Mouse (Mus musculus) bone marrow, adult 2 months (tissue): ENCODE measurements around the gene Trak1. TPM values are rescaled to one million over a fixed set of nuclear protein-coding genes. Genes with fewer than 3 reads are reported as not detected.

Source experiments
- H3K27ac ChIP-seq: fragments of 200-500 bp; 2 replicates; pipeline ENCODE4 v1.5.1; 2012; ENCODE audit warnings: low read depth, mild to moderate bottlenecking, control low read depth, inconsistent platforms, low read length; ENCODE audit not compliant: control insufficient read depth, poor library complexity, insufficient read depth
- H3K4me1 ChIP-seq: fragments of 200-500 bp; 2 replicates; pipeline ENCODE4 v1.6.1; 2011; ENCODE audit warnings: low read length; ENCODE audit not compliant: control insufficient read depth, insufficient read depth
- H3K4me3 ChIP-seq: fragments of 200-500 bp; replicated peaks from 2 replicates; pipeline ENCODE3; 2011; ENCODE audit warnings: mild to moderate bottlenecking, low read depth, low read length, control low read depth; ENCODE audit not compliant: control insufficient read depth
- CTCF ChIP-seq: fragments of 200-500 bp; IDR thresholded peaks from 2 replicates; pipeline ENCODE4 v1.5.1; 2011; ENCODE audit warnings: low read length, control low read depth; ENCODE audit not compliant: control insufficient read depth, insufficient read depth
- POLR2A ChIP-seq: fragments of 200-500 bp; IDR thresholded peaks from 2 replicates; pipeline ENCODE4 v1.6.1; 2011; ENCODE audit warnings: low read depth, mild to moderate bottlenecking, control low read depth, low read length, borderline replicate concordance; ENCODE audit not compliant: control insufficient read depth
- WGBS: fragments of 180-500 bp; shearing (Covaris S2); methylation state at CpG from one replicate; pipeline ENCODE4 v1.1.7; 2018; 5-methylcytosine and 5-hydroxymethylcytosine counted together
- polyA plus RNA-seq: library from polyadenylated mRNA; stranded (reverse); fragments of >200 nt; gene quantifications from 2 replicates; pipeline ENCODE4 v1.2.4, GENCODE M21; 2011; ENCODE audit warnings: low replicate concordance; ENCODE audit not compliant: missing spikeins, insufficient read depth, insufficient read length

Gene Trak1
- polyA plus RNA-seq: 14.1 and 29.4 TPM in 2 replicates

DNA sequence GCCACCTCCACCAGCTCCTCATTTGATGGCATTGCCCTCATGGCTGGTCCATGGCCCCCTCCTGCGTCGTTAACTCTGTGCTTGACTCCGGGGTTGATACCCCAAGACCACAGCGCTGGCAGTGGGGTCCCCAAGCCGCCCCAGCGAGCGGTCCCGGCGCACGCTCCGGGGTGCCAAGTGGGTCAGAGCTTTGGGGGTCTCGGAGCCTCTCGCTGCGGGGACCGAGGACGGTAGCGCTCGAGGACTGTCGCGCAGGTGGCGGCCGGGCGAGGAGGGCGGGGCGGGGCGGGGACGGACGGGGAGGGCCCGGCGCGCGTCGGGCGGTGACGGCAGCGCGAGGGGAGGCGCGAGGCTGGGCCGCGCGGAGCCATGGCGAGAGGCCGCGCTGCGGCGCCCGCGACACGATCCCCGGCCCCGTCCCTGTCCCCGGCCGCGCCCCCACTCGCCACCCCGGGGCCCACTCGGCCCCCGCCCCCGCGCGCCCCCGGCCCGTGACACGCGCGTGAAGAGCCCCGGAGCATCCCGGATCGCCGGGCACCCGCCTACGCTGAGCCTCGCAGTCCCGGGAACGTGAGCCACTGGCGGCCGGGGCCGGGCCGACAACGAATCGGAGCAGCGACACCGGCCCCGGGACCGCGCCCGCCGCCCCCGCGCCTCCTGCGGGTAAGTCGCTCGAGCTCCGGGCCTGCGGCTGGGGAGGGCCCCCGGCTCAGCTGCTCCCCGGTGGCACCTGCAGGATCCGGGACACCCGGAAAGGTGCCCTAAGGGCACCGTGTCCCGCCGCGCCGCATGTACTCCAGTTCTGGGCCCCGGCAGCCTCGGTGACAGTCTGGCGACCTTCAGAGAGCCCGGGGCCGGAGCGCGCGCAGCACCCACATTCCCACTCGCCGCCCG is at the start of gene Trak1:
Trak1 (plus strand) TSS at position 332 of the 894 bp plus-strand sequence.
- TF ChIP-seq POLR2A (peak; percentile 57; the same call in 1 of the 2 replicates), CTCF (no peak)
- Histone ChIP-seq H3K4me1 (peaks cover 7% of the 10 kb centered on the region; the same call in 1 of the 2 replicates), H3K4me3 (peak within 1 kb of the TSS; percentile 69), H3K27ac (peak within 1 kb of the TSS; percentile 76)
- 1% methylated on average over 95 of the region's 116 CpGs for WGBS

DNA sequence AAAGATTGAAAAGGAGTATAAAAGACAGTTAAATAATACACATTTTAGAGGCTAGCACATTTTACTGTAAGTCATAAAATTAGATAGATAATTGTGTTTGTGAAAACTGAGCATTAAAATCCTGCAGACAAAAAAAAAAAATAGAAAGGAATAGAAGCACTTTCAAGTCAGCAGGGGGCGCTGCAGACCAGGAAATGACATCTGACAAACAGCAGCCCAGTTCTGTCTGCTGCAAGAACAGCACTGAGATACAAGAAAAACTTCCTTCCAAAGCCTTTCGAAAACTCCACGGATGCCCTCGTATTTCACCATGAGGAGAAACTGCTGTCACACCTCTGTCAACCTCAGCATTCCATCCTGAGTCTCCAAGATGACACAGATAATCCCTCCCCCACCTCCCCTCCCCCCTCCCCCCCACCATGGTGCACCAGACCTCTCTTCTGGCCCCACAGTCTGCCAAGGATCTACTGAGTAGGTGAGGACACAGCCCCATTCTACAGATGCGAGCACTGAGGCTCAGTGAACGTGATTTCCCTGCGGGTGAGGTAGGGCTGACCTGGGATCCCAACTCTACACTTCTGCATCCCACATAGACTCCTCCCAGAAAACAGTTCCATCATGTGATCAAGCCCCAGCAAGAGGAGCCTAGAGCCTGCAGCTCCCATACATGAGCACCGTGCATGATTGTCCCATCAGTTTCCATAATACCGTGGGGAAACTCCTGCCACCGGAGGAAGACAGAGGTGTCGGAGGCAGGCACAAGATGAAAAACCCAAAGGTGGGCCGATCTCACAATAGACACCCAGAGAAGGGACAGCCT is 49.1 kb upstream of the Trak1 start:
- TF ChIP-seq CTCF (peak; percentile 74), POLR2A (no peak)
- H3K27ac ChIP-seq: no peak overlapping the region
- no peaks in the 10 kb centered on the region for H3K4me1 ChIP-seq
- no peak overlapping the region for H3K4me3 ChIP-seq
- WGBS: 58% methylated on average over 12 of the region's 12 CpGs

DNA sequence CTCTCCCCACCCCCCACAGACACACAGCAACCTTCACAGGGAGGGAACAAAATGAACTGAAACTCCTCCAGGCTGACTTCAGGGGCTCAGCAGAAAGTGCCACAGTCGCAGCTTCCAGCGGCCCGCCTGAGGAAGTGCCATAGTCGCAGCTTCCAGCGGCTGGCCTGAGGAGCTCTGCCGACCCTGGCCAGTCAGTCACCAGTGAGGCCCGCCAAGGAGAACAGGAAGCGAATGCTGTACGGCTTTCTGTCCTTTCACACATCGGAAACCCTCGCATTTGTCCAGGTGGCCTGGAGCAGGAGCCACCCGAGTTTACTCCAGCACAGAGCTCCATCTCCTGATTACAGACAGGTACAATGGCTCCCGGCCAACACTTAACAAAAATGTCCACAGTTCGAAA is 47.5 kb upstream of the Trak1 start:
- Histone ChIP-seq H3K27ac (no peak overlapping the region), H3K4me1 (no peaks in the 10 kb centered on the region), H3K4me3 (no peak overlapping the region)
- TF ChIP-seq POLR2A (no peak), CTCF (no peak)
- WGBS: 9% methylated on average over 14 of the region's 14 CpGs

DNA sequence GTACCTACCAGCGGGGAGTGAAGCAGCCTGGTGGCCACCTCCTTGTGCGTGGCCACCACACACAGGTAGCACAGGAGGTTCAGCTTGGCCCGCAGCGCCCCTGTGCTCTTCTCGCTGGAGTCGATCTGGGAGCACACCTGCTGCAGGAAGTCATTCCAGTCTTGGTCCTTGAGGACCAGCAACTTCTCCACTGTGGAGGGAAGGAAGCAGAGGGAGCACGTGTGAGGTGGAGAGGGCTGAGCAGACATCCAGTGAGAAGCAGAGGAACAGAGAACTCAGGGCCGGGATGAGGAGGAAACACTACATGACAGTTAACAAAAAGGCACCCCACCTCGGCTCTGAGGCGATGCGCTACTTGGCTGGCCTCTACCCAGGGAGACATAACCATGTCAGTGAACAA is 46.4 kb upstream of the Trak1 start:
- WGBS: 83% methylated on average over 11 of the region's 11 CpGs
- no peak for TF ChIP-seq CTCF
- no peak for TF ChIP-seq POLR2A
- H3K27ac ChIP-seq: no peak overlapping the region
- H3K4me1 ChIP-seq: no peaks in the 10 kb centered on the region
- no peak overlapping the region for H3K4me3 ChIP-seq

DNA sequence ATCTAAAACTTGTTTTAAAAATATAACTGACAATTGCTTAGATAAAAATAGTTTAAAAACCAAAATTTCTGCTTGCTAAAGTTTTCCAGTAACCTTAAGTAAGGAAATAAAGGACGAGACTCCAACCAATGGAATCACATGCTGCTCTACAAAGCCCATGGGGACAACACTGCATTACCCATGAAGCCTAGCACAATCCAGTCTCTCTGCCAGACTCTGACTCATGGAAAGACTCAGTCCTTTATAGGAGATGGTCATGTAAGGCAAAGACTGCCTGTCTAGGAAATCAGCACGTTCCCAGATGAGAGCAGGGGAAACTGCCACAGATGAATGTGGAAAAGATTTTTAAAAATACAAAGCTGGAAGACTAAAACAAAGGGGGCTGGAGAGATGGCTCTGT is 43.3 kb upstream of the Trak1 start:
- WGBS: 77% methylated on average over 2 of the region's 2 CpGs
- Histone ChIP-seq H3K27ac (no peak overlapping the region), H3K4me1 (no peaks in the 10 kb centered on the region), H3K4me3 (no peak overlapping the region)
- no peak for TF ChIP-seq POLR2A
- no peak for TF ChIP-seq CTCF

DNA sequence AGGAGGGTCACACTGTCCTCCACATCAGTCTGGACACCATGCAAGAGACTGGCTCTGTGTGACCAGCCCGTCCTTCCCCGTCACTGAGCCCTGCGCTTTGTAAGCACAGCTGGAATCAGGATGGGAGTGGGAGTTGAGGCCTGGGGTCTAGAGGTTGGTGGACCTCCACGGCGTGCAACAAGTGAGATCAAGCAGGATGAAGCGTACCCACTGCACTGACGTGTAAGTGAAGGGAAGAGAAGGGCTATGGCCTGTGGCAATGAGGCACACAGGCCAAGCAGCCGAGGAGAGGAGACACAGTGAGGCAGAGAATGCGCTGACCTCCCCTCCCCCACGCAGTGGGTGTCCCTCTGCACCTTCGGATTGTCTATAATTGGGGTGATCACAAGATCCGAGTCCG is 42.5 kb upstream of the Trak1 start:
- WGBS: 86% methylated on average over 13 of the region's 13 CpGs
- Histone ChIP-seq H3K4me3 (no peak overlapping the region), H3K27ac (no peak overlapping the region), H3K4me1 (no peaks in the 10 kb centered on the region)
- TF ChIP-seq POLR2A (no peak), CTCF (no peak)

DNA sequence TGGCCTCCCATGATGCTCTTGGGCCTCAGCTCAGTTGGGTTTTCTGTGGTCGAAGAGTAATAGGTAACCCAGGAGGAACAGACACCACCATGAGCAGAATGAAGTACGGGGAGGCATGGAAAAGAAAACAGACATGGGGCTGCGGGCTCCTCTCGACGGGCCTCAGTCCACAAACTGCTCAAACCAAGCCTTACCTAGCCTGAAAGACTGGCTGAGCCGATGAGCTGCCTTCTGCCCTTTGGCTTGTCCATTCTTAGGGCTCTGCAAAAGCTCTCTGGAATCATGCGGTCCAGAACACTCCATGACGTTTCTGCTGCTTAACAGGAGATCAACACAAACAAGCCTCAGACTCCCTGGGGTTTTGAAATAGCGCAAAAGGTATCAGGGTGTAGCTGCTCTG is 40.2 kb upstream of the Trak1 start:
- Histone ChIP-seq H3K27ac (no peak overlapping the region), H3K4me1 (no peaks in the 10 kb centered on the region), H3K4me3 (no peak overlapping the region)
- WGBS: 88% methylated on average over 9 of the region's 9 CpGs
- TF ChIP-seq POLR2A: no peak
- no peak for TF ChIP-seq CTCF

DNA sequence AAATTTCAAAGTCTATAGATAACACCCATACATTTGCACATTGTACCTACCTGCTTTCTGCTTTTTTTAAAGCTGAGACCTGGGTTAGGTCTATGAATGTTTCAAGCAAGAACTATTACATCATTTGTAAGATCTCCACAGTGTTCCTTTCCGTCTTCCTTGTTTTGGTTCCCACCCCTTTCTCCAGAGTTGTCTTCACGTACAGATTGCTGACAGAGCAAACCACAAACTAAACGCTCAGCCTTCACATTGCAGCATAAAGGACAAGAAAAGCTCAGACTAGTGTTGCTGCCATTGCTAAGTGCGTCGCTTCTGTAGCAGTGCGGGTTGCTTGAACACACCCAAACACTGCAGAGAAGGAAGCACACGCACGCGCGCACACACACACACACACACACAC is 32.0 kb upstream of the Trak1 start:
- no peak for TF ChIP-seq POLR2A
- no peak for TF ChIP-seq CTCF
- Histone ChIP-seq H3K4me3 (no peak overlapping the region), H3K27ac (no peak overlapping the region), H3K4me1 (no peaks in the 10 kb centered on the region; the same call in 1 of the 2 replicates)
- 29% methylated on average over 10 of the region's 10 CpGs for WGBS
